In genomic region chr7:90022974-90023707, GRCm38 (mm10) we compare ENCODE assay signal across 8 mouse cellular contexts. TPM values are rescaled to one million over a fixed set of nuclear protein-coding genes. Genes with fewer than 3 reads are reported as not detected.
DNase-seq lines count a peak whose midpoint lies in the region; ATAC-seq and TF ChIP-seq lines count a peak whose summit lies in the region.

No protein-coding gene starts in this region.

- no peaks in the 10 kb centered on the region for H3K27me3 ChIP-seq in limb, embryonic 14.5 days (ENCODE audit: control insufficient read depth, insufficient read depth, low read length)
- no peaks in the 10 kb centered on the region for H3K27me3 ChIP-seq in stomach, embryonic 16.5 days (ENCODE audit: control insufficient read depth, insufficient read depth, low read length)

- TF ChIP-seq POLR2A in limb, embryonic 14.5 days (IDR thresholded peaks at IDR 0.05; ENCODE audit: borderline replicate concordance, extremely low read depth, insufficient read depth, insufficient read length): no peak

- DNase-seq in kidney, adult 9 months: peak; percentile 54
- DNase-seq in kidney, adult 8-10 months: no peak
- peak; percentile 54 for DNase-seq in ES-E14 (ENCODE audit: low read depth, low spot score)
- peak; percentile 84 for DNase-seq in heart, adult 8-10 months (ENCODE audit: low spot score)
- DNase-seq in limb, embryonic 14.5 days (ENCODE audit: low spot score): peak; percentile 13
- DNase-seq in right cerebral cortex, postnatal 4 days: no peak
- no peak for DNase-seq in urinary bladder, postnatal 25 days (ENCODE audit: low spot score)

- no peak overlapping the region for H3K4me3 ChIP-seq in ES-E14 (ENCODE audit: insufficient read depth in 1 of 2, low read depth in 1 of 2, low read length in 2 of 2, poor library complexity in 1 of 2, severe bottlenecking in 1 of 2)
- no peak overlapping the region for H3K4me3 ChIP-seq in limb, embryonic 14.5 days (replicated peaks; ENCODE audit: low read length)
- H3K4me3 ChIP-seq in stomach, embryonic 16.5 days (replicated peaks; ENCODE audit: low read length): no peak overlapping the region

- no peaks in the 10 kb centered on the region for H3K9me3 ChIP-seq in ES-E14 (ENCODE audit: control insufficient read depth, insufficient read depth, low read depth, low read length)
- no peaks in the 10 kb centered on the region for H3K9me3 ChIP-seq in limb, embryonic 14.5 days (ENCODE audit: control insufficient read depth, low read length)
- no peaks in the 10 kb centered on the region for H3K9me3 ChIP-seq in stomach, embryonic 16.5 days (replicated peaks; ENCODE audit: control insufficient read depth, low read length)

- H3K9ac ChIP-seq in ES-E14 (ENCODE audit: insufficient read depth, low read depth, low read length, poor library complexity, severe bottlenecking): no peak overlapping the region; the same call in 1 of the 2 replicates
- H3K9ac ChIP-seq in limb, embryonic 14.5 days (ENCODE audit: low read depth, low read length, severe bottlenecking): no peak overlapping the region
- no peak overlapping the region for H3K9ac ChIP-seq in stomach, embryonic 16.5 days (ENCODE audit: low read length)

- peaks cover 14 to 22% of the 10 kb centered on the region in 2 experiments for H3K4me1 ChIP-seq in ES-E14 (ENCODE audit: control insufficient read depth in 2 of 2, insufficient read depth in 2 of 2, low read length in 2 of 2, poor library complexity in 1 of 2)
- peaks cover 5% of the 10 kb centered on the region; the same call in 1 of the 2 replicates for H3K4me1 ChIP-seq in limb, embryonic 14.5 days (ENCODE audit: control insufficient read depth, insufficient read depth, low read length)
- peaks cover 8% of the 10 kb centered on the region for H3K4me1 ChIP-seq in stomach, embryonic 16.5 days (ENCODE audit: control insufficient read depth, insufficient read depth, low read length)

- H3K27ac ChIP-seq in ES-E14 (ENCODE audit: insufficient read depth, low read depth, low read length, poor library complexity, severe bottlenecking): peak overlapping the region; percentile 98
- peak overlapping the region; percentile 21; the same call in 1 of the 2 replicates for H3K27ac ChIP-seq in limb, embryonic 14.5 days (replicated peaks; ENCODE audit: low read depth, low read length)
- peak overlapping the region; percentile 87 for H3K27ac ChIP-seq in stomach, embryonic 16.5 days (ENCODE audit: low read length)

- in situ Hi-C loops in ES-E14 (cut with MboI; ENCODE audit: low sequenced_read_pairs in 2 of 2, unreplicated experiment in 2 of 2): no loop called here

- 43% methylated on average over 8 of the region's 9 CpGs for WGBS in limb, embryonic 14.5 days
- 28% methylated on average over 8 of the region's 9 CpGs for WGBS in stomach, embryonic 16.5 days

- H3K36me3 ChIP-seq in ES-E14 (ENCODE audit: control insufficient read depth, insufficient read depth, low read length, poor library complexity, severe bottlenecking): no peaks in the 10 kb centered on the region
- H3K36me3 ChIP-seq in limb, embryonic 14.5 days (ENCODE audit: control insufficient read depth, insufficient read depth, low read length): no peaks in the 10 kb centered on the region
- H3K36me3 ChIP-seq in stomach, embryonic 16.5 days (ENCODE audit: control insufficient read depth, insufficient read depth, low read length): no peaks in the 10 kb centered on the region

- peak; percentile 44; the same call in 1 of the 2 replicates for ATAC-seq in limb, embryonic 14.5 days (ENCODE audit: low FRiP score, low read depth)
- ATAC-seq in stomach, embryonic 16.5 days (ENCODE audit: insufficient read depth, low FRiP score): peak; percentile 74; the same call in 1 of the 2 replicates

- H3K4me2 ChIP-seq in limb, embryonic 14.5 days (replicated peaks; ENCODE audit: low read depth, low read length, severe bottlenecking): no peak overlapping the region
- no peak overlapping the region for H3K4me2 ChIP-seq in stomach, embryonic 16.5 days (ENCODE audit: low read depth, low read length)

TF ChIP-seq in ES-E14, 5 proteins besides CTCF, POLR2A, EP300 and RAD21:
- TF ChIP-seq MAFK (IDR thresholded peaks at IDR 0.05; ENCODE audit: insufficient read depth, low read depth, low read length): 0 out of 2 replicates have a peak, but pooled peaks have one; percentile 52
- no peak for TF ChIP-seq CHD2 (IDR thresholded peaks at IDR 0.05; ENCODE audit: low read depth, low read length)
- no peak for TF ChIP-seq ZC3H11A (IDR thresholded peaks at IDR 0.05; ENCODE audit: borderline replicate concordance, low read depth, low read length)
- no peak for TF ChIP-seq ZNF384 (IDR thresholded peaks at IDR 0.05; ENCODE audit: low read depth, low read length)
- no peak for TF ChIP-seq HCFC1 (IDR thresholded peaks at IDR 0.05; ENCODE audit: borderline replicate concordance, insufficient read depth, low read length)

RNA-seq across cellular contexts. Expression of gene Eed, which starts 42.4 kb away (rescaled TPM):
- total RNA-seq in ES-E14 (2012; rRNA removed): 259 and 321 TPM in 2 replicates
- total RNA-seq in heart, adult 8-10 months (2022): 10 to 100 TPM; 20.6 to 29.7 (median 25.5) TPM
- polyA plus RNA-seq in limb, embryonic 14.5 days (2012; rRNA removed): 58.8 and 99.5 TPM in 2 replicates
- polyA plus RNA-seq in limb, embryonic 14.5 days (2014; fragmentation: Nextera tagmentation; extraction: Ambion mirVana): 62.8 and 73.0 TPM in 2 replicates
- 51.0 and 54.8 TPM in 2 replicates for polyA plus RNA-seq in stomach, embryonic 16.5 days (2015; fragmentation: Nextera tagmentation; extraction: Ambion mirVana)

Comparison
In these comparisons a context has a peak if more than half of its experiments do, and no peak if none do; other contexts are left out.
1. DNase-seq: peak in kidney, adult 9 months (single experiment), ES-E14 (single experiment), heart, adult 8-10 months (single experiment) and limb, embryonic 14.5 days (single experiment); none in kidney, adult 8-10 months (0 of 2), right cerebral cortex, postnatal 4 days (single experiment) and urinary bladder, postnatal 25 days (single experiment).
2. H3K27ac ChIP-seq: peak in every context shown above with its lines; median percentile 98 in ES-E14; 87 in stomach, embryonic 16.5 days; 21 in limb, embryonic 14.5 days.